Mouse (Mus musculus) right cerebral cortex, postnatal 10 days (tissue): ENCODE measurements around the gene Asic2.

Experiments used
- DNase-seq, 2 experiments: peaks; one replicate each; pipeline ENCODE4 v3.0.0; 2021; ENCODE audit warnings: low spot score in 2 of 2

Gene Asic2

DNA sequence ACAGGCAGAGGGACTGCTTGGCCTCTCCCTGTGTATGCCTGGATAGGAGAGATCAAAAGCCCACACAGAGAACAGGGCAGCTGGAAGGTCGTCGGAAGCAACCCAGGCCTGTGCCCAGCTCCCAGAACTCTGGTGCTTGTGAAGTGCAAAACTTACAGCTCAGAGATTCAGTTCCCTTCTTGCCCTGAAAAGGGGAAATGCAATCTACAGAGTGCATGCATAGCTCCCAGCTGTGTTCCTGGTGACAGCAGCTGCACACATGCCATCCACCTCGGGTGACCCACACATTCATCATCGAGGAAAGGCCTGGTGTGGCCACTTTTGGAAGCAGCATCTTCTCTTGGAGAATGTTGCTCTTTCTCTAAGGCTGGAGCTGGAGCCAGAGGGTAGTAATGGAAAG lies 13.9 kb downstream of the Asic2 start:
- no peak for DNase-seq

DNA sequence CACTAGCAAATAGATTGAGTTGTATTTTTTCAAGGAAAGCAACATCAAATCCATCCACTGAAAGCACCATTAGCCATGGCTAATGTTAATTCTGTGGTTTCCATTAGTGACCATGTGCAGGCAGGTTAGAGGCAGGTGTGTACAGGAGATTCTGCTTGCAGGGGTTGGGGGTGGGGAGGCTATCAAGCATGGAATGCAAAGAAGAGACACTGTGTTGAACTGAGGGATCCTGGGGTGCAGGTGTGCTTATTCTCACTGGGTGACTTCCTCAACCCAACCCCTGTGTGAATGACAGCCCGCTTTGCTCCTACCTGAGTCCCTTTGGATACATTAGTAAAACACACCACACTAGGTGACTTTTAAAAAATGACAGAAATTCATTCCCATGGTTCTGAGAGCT lies 20.2 kb downstream of the Asic2 start:
- no peak for DNase-seq

GRCm38 (mm10) chr11:81942167-81942566 lies 26.1 kb downstream of the Asic2 start:
- DNase-seq = no peak

- DNase-seq = peak in 1 of 2 experiments; percentile 57
These were observed 27.3 kb downstream of the Asic2 start for GRCm38 (mm10) chr11:81940988-81941387.

DNA sequence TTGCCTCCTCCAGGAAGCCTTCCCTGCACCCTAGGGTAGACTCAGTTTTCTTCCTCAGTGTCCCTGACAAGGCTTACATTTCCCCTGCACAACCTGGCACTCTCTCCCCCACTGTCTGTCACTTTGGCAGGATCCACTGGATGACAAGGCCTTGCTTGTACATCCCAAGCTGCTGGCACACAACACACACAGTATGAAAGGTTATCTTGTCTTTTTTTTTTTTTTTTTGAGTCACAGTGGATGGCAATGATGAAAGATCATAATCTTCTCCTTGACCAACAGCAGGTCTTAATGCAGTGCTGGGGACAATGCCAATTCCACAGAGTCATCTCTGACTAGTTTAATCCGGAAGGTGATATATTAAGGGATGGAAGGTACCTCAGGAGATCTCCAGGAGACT lies 30.7 kb downstream of the Asic2 start:
- DNase-seq = no peak

- no peak for DNase-seq
These were observed 41.9 kb downstream of the Asic2 start for GRCm38 (mm10) chr11:81926393-81926792.

DNA sequence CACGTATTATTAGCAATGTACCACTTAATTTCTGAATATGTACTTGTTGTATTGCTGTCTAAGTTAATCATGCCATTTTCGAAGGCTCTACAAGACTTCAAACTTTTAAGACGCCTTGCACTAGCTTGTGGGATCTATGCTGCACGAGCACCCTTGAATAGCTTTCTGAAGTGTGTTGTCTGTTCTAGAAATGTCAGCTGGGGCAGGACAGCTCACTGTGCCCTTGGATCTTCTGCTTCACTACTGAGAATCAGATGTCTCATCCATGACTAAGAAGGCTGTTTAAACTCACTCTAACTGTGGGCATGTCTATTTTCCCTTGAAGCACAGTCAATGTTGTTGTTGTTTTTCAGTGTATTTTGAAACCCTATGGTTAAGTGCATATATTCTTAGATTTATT lies 44.6 kb downstream of the Asic2 start:
- DNase-seq = no peak

DNA sequence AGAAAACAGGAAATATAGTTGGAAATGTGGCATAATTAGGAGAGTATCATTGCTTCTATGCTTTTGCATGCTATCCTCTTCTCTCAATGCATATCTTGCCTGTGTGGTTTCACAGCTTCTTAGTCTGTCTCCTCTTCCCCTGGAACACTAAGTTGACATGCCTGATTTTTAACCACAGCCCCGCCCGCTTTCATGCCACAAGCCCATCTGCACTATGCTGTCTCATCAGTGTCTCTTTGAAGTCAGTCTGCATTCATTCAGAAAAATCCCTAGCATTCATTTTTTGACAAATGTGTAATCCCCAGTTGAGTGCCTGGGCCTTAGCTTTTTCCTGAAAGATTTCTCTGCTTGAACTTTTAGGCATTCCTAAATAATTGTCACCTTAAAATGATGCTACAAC lies 45.2 kb downstream of the Asic2 start:
- no peak for DNase-seq

- no peak for DNase-seq
These were observed 52.8 kb downstream of the Asic2 start for GRCm38 (mm10) chr11:81915501-81915900.

- no peak for DNase-seq
These were observed 55.2 kb downstream of the Asic2 start for GRCm38 (mm10) chr11:81913071-81913470.

DNA sequence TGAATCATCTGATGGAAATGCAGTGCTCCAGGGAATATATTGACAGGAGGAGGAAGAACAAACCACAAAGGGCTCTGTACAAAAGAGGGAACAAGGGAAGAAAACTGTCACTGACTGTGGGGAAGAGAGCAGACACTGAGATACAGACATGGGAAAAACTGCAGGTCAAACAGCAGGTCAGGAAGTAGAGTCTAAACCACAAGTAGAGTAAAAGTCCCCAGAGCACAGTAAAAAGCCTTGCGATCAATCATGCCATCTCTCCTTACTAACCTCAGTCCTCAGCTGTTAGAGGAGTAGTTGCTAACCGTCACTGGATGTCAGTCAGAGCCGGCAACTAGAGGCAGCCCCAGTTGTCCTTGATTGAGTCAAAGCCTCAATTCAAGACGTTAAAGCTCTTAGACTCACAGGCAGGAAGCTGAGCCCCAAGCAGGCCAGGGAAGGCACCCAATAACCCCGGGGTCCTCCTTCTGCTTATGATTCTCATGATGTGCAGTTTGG lies 58.8 kb downstream of the Asic2 start:
- no peak for DNase-seq

- DNase-seq = no peak
These were observed 59.5 kb downstream of the Asic2 start for GRCm38 (mm10) chr11:81908760-81909159.

- no peak for DNase-seq
These were observed 65.9 kb downstream of the Asic2 start for GRCm38 (mm10) chr11:81902318-81902717.

GRCm38 (mm10) chr11:81897547-81898354 lies 70.5 kb downstream of the Asic2 start:
- DNase-seq = peak; percentile 74 to 82

DNA sequence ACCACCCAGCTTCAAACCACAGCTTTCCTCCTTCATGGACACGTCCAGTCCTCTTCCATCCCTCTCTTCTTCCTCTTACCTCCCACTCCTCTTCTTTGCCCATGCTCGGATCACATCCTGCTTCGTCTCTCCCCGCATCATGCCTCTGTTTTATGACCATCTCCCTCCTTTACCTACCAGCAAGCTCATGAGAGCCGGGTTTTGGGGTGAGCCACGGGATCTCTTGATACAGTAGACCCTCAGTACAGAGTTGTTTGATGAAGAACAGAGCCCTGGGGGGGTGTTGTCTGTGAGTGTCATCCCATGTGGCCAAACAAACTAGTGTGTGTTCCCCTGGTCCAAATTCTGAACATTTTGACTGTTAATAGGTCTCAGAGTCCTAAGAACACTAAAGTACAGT lies 71.7 kb downstream of the Asic2 start:
- no peak for DNase-seq

GRCm38 (mm10) chr11:81871506-81872213 lies 96.6 kb downstream of the Asic2 start:
- no peak for DNase-seq

- DNase-seq = peak; percentile 40 to 44
These were observed 102.4 kb downstream of the Asic2 start for GRCm38 (mm10) chr11:81865661-81866382.

GRCm38 (mm10) chr11:81860250-81860972 lies 107.8 kb downstream of the Asic2 start, which contains the start of gene 5530401A14Rik:
TSS of gene 5530401A14Rik (plus strand) at chr11:81860673.
- DNase-seq = peak; percentile 69 to 78

DNA sequence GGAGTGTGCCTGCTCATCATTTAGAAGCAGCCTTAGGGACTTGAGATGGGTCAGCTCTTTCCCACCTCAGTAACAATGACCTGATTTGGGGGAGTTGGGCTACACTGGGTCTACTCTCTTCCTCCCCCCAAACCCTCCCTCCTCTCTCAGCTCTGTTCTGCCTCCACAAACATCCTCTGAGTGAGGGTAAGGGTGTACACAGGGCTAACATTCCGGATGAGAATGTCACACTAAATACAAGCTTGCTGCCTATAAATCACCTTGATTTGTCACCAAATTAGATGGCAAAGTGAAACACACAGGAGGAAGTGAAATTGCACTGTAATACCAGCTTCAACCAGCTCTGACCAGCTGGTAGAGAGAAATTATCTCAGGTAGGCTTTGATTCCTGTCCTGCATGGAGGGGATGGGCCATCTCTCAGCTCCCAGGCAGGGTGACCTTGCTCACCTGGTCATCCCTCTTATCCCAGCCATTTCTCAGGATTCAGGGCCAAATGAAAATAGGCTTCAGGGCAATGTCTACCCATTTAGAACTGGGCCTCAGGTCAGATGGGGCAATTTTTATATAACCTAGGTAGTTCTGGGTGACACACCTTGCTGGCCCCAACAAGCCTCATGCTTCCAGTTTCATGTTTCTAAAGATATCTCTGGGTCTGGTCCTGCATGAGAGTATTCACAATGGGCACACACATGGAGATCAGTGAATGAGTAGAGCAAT lies 120.3 kb downstream of the Asic2 start:
- DNase-seq = no peak

DNA sequence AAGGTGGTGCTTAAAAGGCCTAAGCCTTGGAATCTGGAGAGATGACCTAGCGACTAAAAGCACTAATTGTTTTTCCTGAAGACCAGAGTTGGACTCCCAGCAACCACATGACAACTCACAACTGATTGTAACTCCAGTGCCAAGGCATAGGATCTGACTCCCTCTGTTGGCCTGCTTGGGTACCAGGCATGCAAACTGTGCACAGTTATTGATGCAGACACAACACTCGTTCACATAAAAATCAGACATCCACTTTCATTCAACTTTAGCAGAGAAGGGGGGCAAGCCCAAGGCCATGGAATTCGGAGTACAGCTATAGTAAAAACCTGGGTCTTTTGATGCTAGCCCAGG lies 122.6 kb downstream of the Asic2 start:
- DNase-seq = no peak
